In genomic region chr3:65897233-65897993, GRCm38 (mm10) we compare ENCODE assay signal across 17 mouse cellular contexts.
DNase-seq lines count a peak whose midpoint lies in the region; ATAC-seq lines count a peak whose summit lies in the region.
"Had no signal": no experiment of that assay in that cellular context is flagged by ENCODE, and none has a peak within 500 bp of the region (broad histone marks: within the 10 kb centered on the region; RNA-seq: fewer than 3 reads in every experiment).

No protein-coding gene starts in this region.

- 3% methylated on average over 3 of the region's 3 CpGs for WGBS in heart, embryonic 14.5 days
- WGBS in liver, embryonic 12.5 days (ENCODE audit: insufficient replicate concordance), result 9% methylated on average over 3 of the region's 3 CpGs
- 51% methylated on average over 3 of the region's 3 CpGs for WGBS in kidney, embryonic 15.5 days

- peaks cover 19 to 31% of the 10 kb centered on the region in 2 experiments for H3K4me1 ChIP-seq in heart, embryonic 14.5 days (ENCODE audit: control insufficient read depth in 2 of 2, insufficient read depth in 2 of 2, low read length in 2 of 2)
- H3K4me1 ChIP-seq in liver, embryonic 12.5 days, result peaks cover 20% of the 10 kb centered on the region
- no peaks in the 10 kb centered on the region for H3K4me1 ChIP-seq in kidney, embryonic 15.5 days
- H3K4me1 ChIP-seq: stomach, embryonic 15.5 days had no signal

- H3K4me3 ChIP-seq in heart, embryonic 14.5 days (ENCODE audit: control insufficient read depth in 1 of 2, insufficient read depth in 1 of 2, low read depth in 1 of 2, low read length in 2 of 2), result no peak overlapping the region
- H3K4me3 ChIP-seq in liver, embryonic 12.5 days, result no peak overlapping the region
- no peak overlapping the region for H3K4me3 ChIP-seq in kidney, embryonic 15.5 days (replicated peaks)
- H3K4me3 ChIP-seq: hindbrain, embryonic 13.5 days; stomach, embryonic 15.5 days had no signal

- peak overlapping the region; percentile 0 to 48; a peak in 3 of 4 replicates for H3K27ac ChIP-seq in heart, embryonic 14.5 days (replicated peaks in 1 of 2; ENCODE audit: control insufficient read depth in 1 of 2, insufficient read depth in 1 of 2, low read depth in 2 of 2, low read length in 2 of 2)
- H3K27ac ChIP-seq in liver, embryonic 12.5 days, result no peak overlapping the region
- no peak overlapping the region for H3K27ac ChIP-seq in kidney, embryonic 15.5 days
- H3K27ac ChIP-seq: hindbrain, embryonic 13.5 days; stomach, embryonic 15.5 days had no signal

- H3K36me3 ChIP-seq in heart, embryonic 14.5 days (ENCODE audit: control insufficient read depth, insufficient read depth, low read length), result no peaks in the 10 kb centered on the region
- H3K36me3 ChIP-seq in liver, embryonic 12.5 days, result no peaks in the 10 kb centered on the region
- no peaks in the 10 kb centered on the region for H3K36me3 ChIP-seq in kidney, embryonic 15.5 days
- H3K36me3 ChIP-seq: hindbrain, embryonic 13.5 days; stomach, embryonic 15.5 days had no signal

- DNase-seq in embryo, embryonic 10 days (ENCODE audit: low spot score), result peak; percentile 43
- DNase-seq in embryo, embryonic 10.5 days (ENCODE audit: low spot score), result no peak
- DNase-seq in MN1 (ENCODE audit: low spot score), result peak; percentile 46
- no peak for DNase-seq in cerebellum, postnatal 36 days
- no peak for DNase-seq in c-Kit-positive CD71-positive TER-119-positive erythroid progenitor cells, embryonic 14.5 days (ENCODE audit: low spot score)
- DNase-seq: cerebellum, postnatal 10 days; kidney, adult 9 months; left cerebral cortex, postnatal 4 days; lung, embryonic 14.5 days; spleen, adult 18-20 months; thymus, adult 2 months had no signal

- peak; percentile 54 for ATAC-seq in heart, embryonic 14.5 days (ENCODE audit: insufficient number of reproducible peaks, insufficient read depth, low FRiP score, low read depth)
- ATAC-seq in liver, embryonic 12.5 days, result peak; percentile 77
- no peak for ATAC-seq in kidney, embryonic 15.5 days (replicated peaks; ENCODE audit: low FRiP score)
- ATAC-seq: forebrain, embryonic 14.5 days had no signal

- H3K4me2 ChIP-seq in heart, embryonic 14.5 days (ENCODE audit: low read length), result peak overlapping the region; percentile 13; the same call in 1 of the 2 replicates
- peak overlapping the region; percentile 36; the same call in 1 of the 2 replicates for H3K4me2 ChIP-seq in liver, embryonic 12.5 days
- H3K4me2 ChIP-seq in kidney, embryonic 15.5 days, result no peak overlapping the region
- H3K4me2 ChIP-seq: hindbrain, embryonic 13.5 days; lung, embryonic 14.5 days; stomach, embryonic 15.5 days had no signal

- no peak overlapping the region for H3K9ac ChIP-seq in heart, embryonic 14.5 days (ENCODE audit: low read length)
- no peak overlapping the region for H3K9ac ChIP-seq in liver, embryonic 12.5 days
- no peak overlapping the region for H3K9ac ChIP-seq in kidney, embryonic 15.5 days
- H3K9ac ChIP-seq: hindbrain, embryonic 13.5 days; lung, embryonic 14.5 days; stomach, embryonic 15.5 days had no signal

- H3K27me3 ChIP-seq in heart, embryonic 14.5 days (ENCODE audit: control insufficient read depth, insufficient read depth, low read length), result no peaks in the 10 kb centered on the region
- no peaks in the 10 kb centered on the region for H3K27me3 ChIP-seq in liver, embryonic 12.5 days (replicated peaks)
- H3K27me3 ChIP-seq in kidney, embryonic 15.5 days, result no peaks in the 10 kb centered on the region
- H3K27me3 ChIP-seq: hindbrain, embryonic 13.5 days; stomach, embryonic 15.5 days had no signal

- no peaks in the 10 kb centered on the region for H3K9me3 ChIP-seq in heart, embryonic 14.5 days (ENCODE audit: control insufficient read depth, low read length)
- H3K9me3 ChIP-seq in liver, embryonic 12.5 days (replicated peaks), result no peaks in the 10 kb centered on the region
- no peaks in the 10 kb centered on the region for H3K9me3 ChIP-seq in kidney, embryonic 15.5 days (replicated peaks)
- H3K9me3 ChIP-seq: hindbrain, embryonic 13.5 days; stomach, embryonic 15.5 days had no signal

Comparison
In these comparisons a context has a peak if more than half of its experiments do, and no peak if none do; other contexts are left out.
1. DNase-seq: peak in embryo, embryonic 10 days (single experiment) and MN1 (single experiment); none in embryo, embryonic 10.5 days (single experiment), cerebellum, postnatal 36 days (0 of 2) and c-Kit-positive CD71-positive TER-119-positive erythroid progenitor cells, embryonic 14.5 days (single experiment).
2. H3K27ac ChIP-seq: peak in heart, embryonic 14.5 days (2 of 2); none in liver, embryonic 12.5 days (single experiment) and kidney, embryonic 15.5 days (single experiment).